Mouse (Mus musculus) thymus, postnatal 14 days (tissue): ENCODE measurements around the gene Cfc1.
"Not testable (repeated sequence)": the region's sequence is repeated elsewhere in the genome, so short reads cannot be mapped to it uniquely, and the experiment has no call there.

ENCODE experiments used
- DNase-seq: peaks from one replicate; pipeline ENCODE4 v3.0.0; 2021

Gene Cfc1

GRCm38 (mm10) chr1:34535043-34535698 lies at the start of gene Cfc1:
Gene Cfc1 (plus strand): TSS chr1:34535648.
- not testable (repeated sequence) for DNase-seq

GRCm38 (mm10) chr1:34487383-34487782 lies 48.1 kb upstream of the Cfc1 start:
- DNase-seq, result no peak

- DNase-seq, result no peak
Observed at GRCm38 (mm10) chr1:34489852-34490541, 45.5 kb upstream of the Cfc1 start.

- no peak for DNase-seq
Observed at GRCm38 (mm10) chr1:34491480-34491879, 44.0 kb upstream of the Cfc1 start.

- no peak for DNase-seq
Observed at GRCm38 (mm10) chr1:34502991-34503390, 32.5 kb upstream of the Cfc1 start.

GRCm38 (mm10) chr1:34505307-34505706 lies 30.1 kb upstream of the Cfc1 start:
- no peak for DNase-seq

GRCm38 (mm10) chr1:34505970-34506551 lies 29.4 kb upstream of the Cfc1 start:
- DNase-seq, result no peak

GRCm38 (mm10) chr1:34507986-34508385 lies 27.5 kb upstream of the Cfc1 start:
- no peak for DNase-seq

- peak; percentile 52 for DNase-seq
Observed at GRCm38 (mm10) chr1:34510575-34510981, 24.9 kb upstream of the Cfc1 start.

GRCm38 (mm10) chr1:34511027-34511426 lies 24.4 kb upstream of the Cfc1 start:
- peak; percentile 65 for DNase-seq

- DNase-seq, result no peak
Observed at GRCm38 (mm10) chr1:34513068-34513467, 22.4 kb upstream of the Cfc1 start.

- DNase-seq, result no peak
Observed at GRCm38 (mm10) chr1:34516595-34516994, 18.9 kb upstream of the Cfc1 start.

GRCm38 (mm10) chr1:34517297-34517696 lies 18.2 kb upstream of the Cfc1 start:
- not testable (repeated sequence) for DNase-seq

GRCm38 (mm10) chr1:34517797-34518196 lies 17.7 kb upstream of the Cfc1 start:
- DNase-seq, result not testable (repeated sequence)

- peak; percentile 16 for DNase-seq
Observed at GRCm38 (mm10) chr1:34518259-34518658, 17.2 kb upstream of the Cfc1 start.

- DNase-seq, result no peak
Observed at GRCm38 (mm10) chr1:34522205-34522849, 13.1 kb upstream of the Cfc1 start.

- DNase-seq, result no peak
Observed at GRCm38 (mm10) chr1:34522850-34523244, 12.6 kb upstream of the Cfc1 start.

GRCm38 (mm10) chr1:34523647-34524046 lies 11.8 kb upstream of the Cfc1 start:
- DNase-seq, result no peak

GRCm38 (mm10) chr1:34534574-34534973 lies 874 bp upstream of the Cfc1 start:
- not testable (repeated sequence) for DNase-seq

GRCm38 (mm10) chr1:34536291-34536766 lies 881 bp downstream of the Cfc1 start:
- DNase-seq, result no peak

- peak; percentile 20 for DNase-seq
Observed at GRCm38 (mm10) chr1:34536767-34537485, 1.5 kb downstream of the Cfc1 start.

GRCm38 (mm10) chr1:34547074-34547473 lies 11.6 kb downstream of the Cfc1 start:
- DNase-seq, result no peak

- no peak for DNase-seq
Observed at GRCm38 (mm10) chr1:34553690-34554089, 18.2 kb downstream of the Cfc1 start.
